ENCODE assay signal across 9 mouse cellular contexts in genomic region chr1:52170057-52170456, GRCm38 (mm10). TPM values are rescaled to one million over a fixed set of nuclear protein-coding genes. Genes with fewer than 3 reads are reported as not detected.
A peak's percentile ranks its signal among the peaks of the same experiment; 100 is the strongest.
DNase-seq lines count a peak whose midpoint lies in the region; ATAC-seq and TF ChIP-seq lines count a peak whose summit lies in the region.
"Had no signal": no experiment of that assay in that cellular context is flagged by ENCODE, and none has a peak within 500 bp of the region (broad histone marks: within the 10 kb centered on the region; RNA-seq: fewer than 3 reads in every experiment).

No protein-coding gene starts in this region.

- TF ChIP-seq CTCF in kidney, postnatal 0 days (IDR thresholded peaks at IDR 0.05; ENCODE audit: low read depth) = peak; percentile 69

- no peaks in the 10 kb centered on the region for H3K36me3 ChIP-seq in kidney, postnatal 0 days (ENCODE audit: insufficient read depth, low read length)
- H3K36me3 ChIP-seq in ES-E14 (ENCODE audit: control insufficient read depth, insufficient read depth, low read length, poor library complexity, severe bottlenecking) = 0 out of 2 replicates have a peak, but pooled peaks cover 1% of the 10 kb centered on the region
- no peaks in the 10 kb centered on the region for H3K36me3 ChIP-seq in intestine, embryonic 15.5 days
- H3K36me3 ChIP-seq in midbrain, embryonic 14.5 days (ENCODE audit: control insufficient read depth, insufficient read depth, low read length) = 0 out of 2 replicates have a peak, but pooled peaks cover 4% of the 10 kb centered on the region

- H3K4me1 ChIP-seq in kidney, postnatal 0 days (replicated peaks; ENCODE audit: insufficient read depth, low read length) = no peaks in the 10 kb centered on the region
- no peaks in the 10 kb centered on the region for H3K4me1 ChIP-seq in ES-E14 (ENCODE audit: control insufficient read depth in 2 of 2, insufficient read depth in 2 of 2, low read length in 2 of 2, poor library complexity in 1 of 2)
- peaks cover 2% of the 10 kb centered on the region; the same call in 1 of the 2 replicates for H3K4me1 ChIP-seq in intestine, embryonic 15.5 days (replicated peaks)
- no peaks in the 10 kb centered on the region for H3K4me1 ChIP-seq in midbrain, embryonic 14.5 days (ENCODE audit: control insufficient read depth, insufficient read depth, low read length)
- H3K4me1 ChIP-seq: neural tube, embryonic 13.5 days had no signal

- in situ Hi-C loops in ES-E14 (cut with MboI; ENCODE audit: low sequenced_read_pairs in 2 of 2, unreplicated experiment in 2 of 2) = no loop called here

- H3K27me3 ChIP-seq in kidney, postnatal 0 days (ENCODE audit: insufficient read depth, low read length) = no peaks in the 10 kb centered on the region
- no peaks in the 10 kb centered on the region for H3K27me3 ChIP-seq in intestine, embryonic 15.5 days (replicated peaks)
- no peaks in the 10 kb centered on the region for H3K27me3 ChIP-seq in midbrain, embryonic 14.5 days (ENCODE audit: control insufficient read depth, insufficient read depth, low read length)
- H3K27me3 ChIP-seq: neural tube, embryonic 13.5 days had no signal

- no peak overlapping the region for H3K4me3 ChIP-seq in kidney, postnatal 0 days (replicated peaks; ENCODE audit: low read depth, low read length)
- H3K4me3 ChIP-seq in ES-E14 (ENCODE audit: insufficient read depth in 1 of 2, low read depth in 1 of 2, low read length in 2 of 2, poor library complexity in 1 of 2, severe bottlenecking in 1 of 2) = no peak overlapping the region
- H3K4me3 ChIP-seq in intestine, embryonic 15.5 days (replicated peaks) = no peak overlapping the region
- no peak overlapping the region for H3K4me3 ChIP-seq in midbrain, embryonic 14.5 days (replicated peaks; ENCODE audit: low read depth, low read length)
- H3K4me3 ChIP-seq: neural tube, embryonic 13.5 days had no signal

- DNase-seq in kidney, postnatal 0 days (ENCODE audit: low spot score) = no peak
- no peak for DNase-seq in kidney, adult 11 months
- peak; percentile 47 for DNase-seq in ES-E14 (ENCODE audit: low read depth, low spot score)
- peak; percentile 53 for DNase-seq in c-Kit-positive CD71-negative TER-119-negative erythroid progenitor cells, embryonic 14.5 days (ENCODE audit: low read depth)
- DNase-seq in midbrain, embryonic 14.5 days = no peak
- DNase-seq in layer of hippocampus, adult 8-10 months (ENCODE audit: low spot score in 2 of 2) = no peak
- no peak for DNase-seq in ovary, adult 18-20 months (ENCODE audit: low spot score)

- no peaks in the 10 kb centered on the region for H3K9me3 ChIP-seq in kidney, postnatal 0 days (replicated peaks; ENCODE audit: low read length)
- H3K9me3 ChIP-seq in ES-E14 (ENCODE audit: control insufficient read depth, insufficient read depth, low read depth, low read length) = no peaks in the 10 kb centered on the region
- H3K9me3 ChIP-seq in intestine, embryonic 15.5 days = no peaks in the 10 kb centered on the region
- H3K9me3 ChIP-seq in midbrain, embryonic 14.5 days (ENCODE audit: control insufficient read depth, low read length) = no peaks in the 10 kb centered on the region
- H3K9me3 ChIP-seq: neural tube, embryonic 13.5 days had no signal

- no peak overlapping the region for H3K4me2 ChIP-seq in kidney, postnatal 0 days (ENCODE audit: low read length)
- no peak overlapping the region for H3K4me2 ChIP-seq in intestine, embryonic 15.5 days (replicated peaks)
- H3K4me2 ChIP-seq in midbrain, embryonic 14.5 days (ENCODE audit: low read length) = no peak overlapping the region
- H3K4me2 ChIP-seq: neural tube, embryonic 13.5 days had no signal

- no peak overlapping the region for H3K9ac ChIP-seq in kidney, postnatal 0 days (ENCODE audit: low read depth, low read length)
- no peak overlapping the region for H3K9ac ChIP-seq in ES-E14 (ENCODE audit: insufficient read depth, low read depth, low read length, poor library complexity, severe bottlenecking)
- no peak overlapping the region for H3K9ac ChIP-seq in intestine, embryonic 15.5 days
- H3K9ac ChIP-seq in midbrain, embryonic 14.5 days (replicated peaks; ENCODE audit: low read length) = no peak overlapping the region
- H3K9ac ChIP-seq: neural tube, embryonic 13.5 days had no signal

- ATAC-seq in kidney, postnatal 0 days (replicated peaks; ENCODE audit: low FRiP score, low read depth) = peak; percentile 23; the same call in 1 of the 2 replicates
- peak; percentile 26; the same call in 1 of the 2 replicates for ATAC-seq in intestine, embryonic 15.5 days
- ATAC-seq in midbrain, embryonic 14.5 days (ENCODE audit: low FRiP score, low TSS enrichment) = peak; percentile 15; the same call in 1 of the 2 replicates

- no peak overlapping the region for H3K27ac ChIP-seq in kidney, postnatal 0 days
- no peak overlapping the region for H3K27ac ChIP-seq in ES-E14 (ENCODE audit: insufficient read depth, low read depth, low read length, poor library complexity, severe bottlenecking)
- H3K27ac ChIP-seq in intestine, embryonic 15.5 days = no peak overlapping the region
- H3K27ac ChIP-seq in midbrain, embryonic 14.5 days (replicated peaks; ENCODE audit: low read depth, low read length) = no peak overlapping the region
- H3K27ac ChIP-seq: neural tube, embryonic 13.5 days had no signal

- WGBS in kidney, postnatal 0 days = 41% methylated on average over 3 of the region's 3 CpGs
- 13% methylated on average over 3 of the region's 3 CpGs for WGBS in intestine, embryonic 15.5 days
- WGBS in midbrain, embryonic 14.5 days = 3% methylated on average over 3 of the region's 3 CpGs

TF ChIP-seq in ES-E14, 5 proteins besides CTCF, POLR2A, EP300 and RAD21:
- TF ChIP-seq ZC3H11A (IDR thresholded peaks at IDR 0.05; ENCODE audit: borderline replicate concordance, low read depth, low read length) (peak; percentile 43; the same call in 1 of the 2 replicates), HCFC1 (IDR thresholded peaks at IDR 0.05; ENCODE audit: borderline replicate concordance, insufficient read depth, low read length) (no peak)

RNA-seq across cellular contexts. Expression of gene Stat1, which starts 50.8 kb away (rescaled TPM):
- polyA plus RNA-seq in kidney, postnatal 0 days (2015; fragmentation: Nextera tagmentation; extraction: Ambion mirVana) = 32.4 and 36.9 TPM in 2 replicates
- total RNA-seq in ES-E14 (2012; rRNA removed) = 14.8 and 17.0 TPM in 2 replicates
- polyA plus RNA-seq in intestine, embryonic 15.5 days (2015; fragmentation: Nextera tagmentation; extraction: Ambion mirVana) = 28.3 and 29.2 TPM in 2 replicates
- polyA plus RNA-seq in midbrain, embryonic 14.5 days (2014; fragmentation: Nextera tagmentation; extraction: Ambion mirVana) = 9.0 and 22.2 TPM in 2 replicates
- total RNA-seq in layer of hippocampus, adult 8-10 months (2022) = 10 to 100 TPM; 22.8 to 33.8 (median 28.1) TPM

Comparison
In these comparisons a context has a peak if more than half of its experiments do, and no peak if none do; other contexts are left out.
1. DNase-seq: peak in ES-E14 (single experiment) and c-Kit-positive CD71-negative TER-119-negative erythroid progenitor cells, embryonic 14.5 days (single experiment); none in kidney, postnatal 0 days (single experiment), kidney, adult 11 months (single experiment), midbrain, embryonic 14.5 days (single experiment), layer of hippocampus, adult 8-10 months (0 of 2) and ovary, adult 18-20 months (single experiment).
2. Peak in every context shown above with its lines, with median percentiles within 50 percentile points of each other: ATAC-seq.